Mouse (Mus musculus): Measurements from ENCODE around the gene Atoh8.

GRCm38 (mm10) chr6:72227011-72227410 is 8.4 kb downstream of the Atoh8 start:
- TF ChIP-seq CTCF (IDR thresholded peaks at IDR 0.05) (no peak), EP300 (IDR thresholded peaks at IDR 0.05) (no peak)

Measured in lung, postnatal 0 days (tissue).